Mouse (Mus musculus) midbrain, embryonic 16.5 days (tissue): ENCODE results near the gene Hdgfl3. TPM values are rescaled to one million over a fixed set of nuclear protein-coding genes. Genes with fewer than 3 reads are reported as not detected.

Experiments
- ATAC-seq: fragments of 200-750 bp; cut with Nextera tagmentation; 2 replicates; pipeline ENCODE4 v1.8.0; 2017; ENCODE audit warnings: moderate TSS enrichment
- H3K27ac ChIP-seq: fragments of 300-500 bp; sonication (generic); 2 replicates; pipeline ENCODE4 v1.5.1; 2014; ENCODE audit warnings: mild to moderate bottlenecking, low read length, mixed read lengths
- H3K27me3 ChIP-seq: fragments of 300-500 bp; sonication (generic); 2 replicates; pipeline ENCODE4 v1.6.1; 2014; ENCODE audit warnings: low read depth, low read length, mixed read lengths; ENCODE audit not compliant: control insufficient read depth, insufficient read depth
- H3K36me3 ChIP-seq: fragments of 300-500 bp; sonication (generic); 2 replicates; pipeline ENCODE4 v1.6.1; 2014; ENCODE audit warnings: mild to moderate bottlenecking, low read length, moderate library complexity, mixed read lengths; ENCODE audit not compliant: control insufficient read depth, insufficient read depth
- H3K4me1 ChIP-seq: fragments of 300-500 bp; sonication (generic); 2 replicates; pipeline ENCODE4 v1.6.1; 2014; ENCODE audit warnings: mild to moderate bottlenecking, low read length, mixed read lengths; ENCODE audit not compliant: control insufficient read depth, insufficient read depth
- H3K4me2 ChIP-seq: fragments of 300-500 bp; sonication (generic); 2 replicates; pipeline ENCODE4 v1.6.1; 2014; ENCODE audit warnings: mild to moderate bottlenecking, low read length, mixed read lengths
- H3K4me3 ChIP-seq: fragments of 300-500 bp; sonication (generic); 2 replicates; pipeline ENCODE4 v1.5.1; 2014; ENCODE audit warnings: low read depth, mild to moderate bottlenecking, low read length, moderate library complexity, mixed read lengths
- H3K9ac ChIP-seq: fragments of 300-500 bp; sonication (generic); 2 replicates; pipeline ENCODE4 v1.6.1; 2014; ENCODE audit warnings: low read depth, low read length, mixed read lengths
- H3K9me3 ChIP-seq: fragments of 300-500 bp; sonication (generic); replicated peaks from 2 replicates; pipeline ENCODE4 v1.6.1; 2014; ENCODE audit warnings: mild to moderate bottlenecking, low read length, mixed read lengths; ENCODE audit not compliant: control insufficient read depth, poor library complexity, severe bottlenecking
- WGBS: fragments of 180-500 bp; shearing (Covaris S2); extraction: QIAGEN DNeasy Blood & Tissue Kit; methylation state at CpG from one replicate; pipeline ENCODE4 v1.1.7; 2014; 5-methylcytosine and 5-hydroxymethylcytosine counted together
- polyA plus RNA-seq: library from polyadenylated mRNA; unstranded; fragments of >200 nt; fragmentation: Nextera tagmentation; extraction: Ambion mirVana; gene quantifications from 2 replicates; pipeline ENCODE4 v1.2.1, GENCODE M21; 2015

Hdgfl3 gene
- polyA plus RNA-seq, 1 experiment from 2014 or later, result 63.5 TPM

- ATAC-seq, result no peak
- H3K4me2 ChIP-seq, result no peak overlapping the region
- no peaks in the 10 kb centered on the region for H3K36me3 ChIP-seq
- no peaks in the 10 kb centered on the region for H3K9me3 ChIP-seq
- no peaks in the 10 kb centered on the region for H3K4me1 ChIP-seq
- H3K27me3 ChIP-seq, result no peaks in the 10 kb centered on the region
- WGBS, result 90% methylated on average over 5 of the region's 5 CpGs
- no peak overlapping the region for H3K4me3 ChIP-seq
- H3K27ac ChIP-seq, result no peak overlapping the region
- no peak overlapping the region for H3K9ac ChIP-seq
Observed at GRCm38 (mm10) chr7:81835430-81835829, 98.8 kb downstream of the Hdgfl3 start.

DNA sequence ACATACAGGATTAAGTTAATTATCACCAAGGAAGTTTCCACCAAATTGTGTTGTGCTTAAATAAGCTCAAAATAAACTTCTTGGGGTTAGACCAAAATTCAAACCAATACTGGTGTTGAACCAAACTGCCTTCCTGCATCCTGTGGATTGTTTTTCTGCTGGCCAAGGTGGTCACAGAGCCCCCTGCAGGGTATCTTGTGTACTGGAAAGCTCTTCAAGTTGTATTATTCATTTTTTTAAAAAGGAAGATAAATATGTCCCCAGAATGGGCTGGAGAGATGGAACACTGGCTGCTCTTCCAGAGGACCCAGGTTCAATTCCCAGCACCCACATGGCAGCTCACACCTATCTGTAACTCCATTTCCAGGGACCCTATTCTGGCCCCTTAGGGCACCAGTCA lies 99.4 kb downstream of the Hdgfl3 start:
- no peak for ATAC-seq

More for the DNA sequence above, 99.4 kb downstream of the Hdgfl3 start:
- Histone ChIP-seq H3K4me3 (no peak overlapping the region), H3K4me1 (peaks cover 3% of the 10 kb centered on the region; the same call in 1 of the 2 replicates), H3K36me3 (no peaks in the 10 kb centered on the region), H3K9ac (no peak overlapping the region), H3K27ac (no peak overlapping the region), H3K4me2 (no peak overlapping the region), H3K9me3 (no peaks in the 10 kb centered on the region), H3K27me3 (no peaks in the 10 kb centered on the region)

Other genes with a start within 250 kb of the Hdgfl3 start
- gene Homer2, start 226.9 kb downstream of the Hdgfl3 start, polyA plus RNA-seq, result 16.3 and 20.1 TPM in 2 replicates
- gene Ramac, start 171.5 kb downstream of the Hdgfl3 start, polyA plus RNA-seq, result 165 and 169 TPM in 2 replicates
- gene 3110040N11Rik, start 145.0 kb downstream of the Hdgfl3 start, polyA plus RNA-seq, result 53.2 and 58.7 TPM in 2 replicates
- 89.1 and 98.2 TPM in 2 replicates for gene Btbd1, start 105.0 kb downstream of the Hdgfl3 start, polyA plus RNA-seq
- gene Gm10160, start 78.7 kb downstream of the Hdgfl3 start, polyA plus RNA-seq, result not detected in 2 replicates
- gene Tm6sf1, start 75.5 kb downstream of the Hdgfl3 start, polyA plus RNA-seq, result 8.1 and 8.7 TPM in 2 replicates
- 0.04 and 0.10 TPM in 2 replicates for gene Bnc1, start 57.8 kb upstream of the Hdgfl3 start, polyA plus RNA-seq
- 85.0 and 91.4 TPM in 2 replicates for gene Sh3gl3, start 239.4 kb upstream of the Hdgfl3 start, polyA plus RNA-seq